Mouse (Mus musculus): ENCODE measurements around the gene Pygo2. TPM values are rescaled to one million over a fixed set of nuclear protein-coding genes. Genes with fewer than 3 reads are reported as not detected.

Pygo2 gene
- polyA plus RNA-seq, 1 experiment from 2014 or later: 30.4 TPM

Other genes with a start within 250 kb of the Pygo2 start
- 15.1 and 23.0 TPM in 2 replicates for gene Fam189b, start 247.1 kb upstream of the Pygo2 start, polyA plus RNA-seq (2015; fragmentation: Nextera tagmentation; extraction: Ambion mirVana)
- 34.6 and 36.3 TPM in 2 replicates for gene Gba, start 227.3 kb upstream of the Pygo2 start, polyA plus RNA-seq (2015; fragmentation: Nextera tagmentation; extraction: Ambion mirVana)
- gene Thbs3, start 215.0 kb upstream of the Pygo2 start, polyA plus RNA-seq (2015; fragmentation: Nextera tagmentation; extraction: Ambion mirVana): 79.2 and 96.1 TPM in 2 replicates
- gene Mtx1, start 203.1 kb upstream of the Pygo2 start, polyA plus RNA-seq (2015; fragmentation: Nextera tagmentation; extraction: Ambion mirVana): 196 and 201 TPM in 2 replicates
- gene Muc1, start 201.2 kb upstream of the Pygo2 start, polyA plus RNA-seq (2015; fragmentation: Nextera tagmentation; extraction: Ambion mirVana): 2.8 and 3.1 TPM in 2 replicates
- 221 and 237 TPM in 2 replicates for gene Krtcap2, start 184.2 kb upstream of the Pygo2 start, polyA plus RNA-seq (2015; fragmentation: Nextera tagmentation; extraction: Ambion mirVana)
- 36.6 and 43.2 TPM in 2 replicates for gene Trim46, start 183.9 kb upstream of the Pygo2 start, polyA plus RNA-seq (2015; fragmentation: Nextera tagmentation; extraction: Ambion mirVana)
- 100 and 106 TPM in 2 replicates for gene Dpm3, start 170.9 kb upstream of the Pygo2 start, polyA plus RNA-seq (2015; fragmentation: Nextera tagmentation; extraction: Ambion mirVana)
- 25.8 and 32.7 TPM in 2 replicates for gene Slc50a1, start 159.6 kb upstream of the Pygo2 start, polyA plus RNA-seq (2015; fragmentation: Nextera tagmentation; extraction: Ambion mirVana)
- 9.5 and 10.9 TPM in 2 replicates for gene Efna1, start 149.1 kb upstream of the Pygo2 start, polyA plus RNA-seq (2015; fragmentation: Nextera tagmentation; extraction: Ambion mirVana)
- 18.7 and 23.4 TPM in 2 replicates for gene Efna3, start 107.2 kb upstream of the Pygo2 start, polyA plus RNA-seq (2015; fragmentation: Nextera tagmentation; extraction: Ambion mirVana)
- 16.0 and 16.3 TPM in 2 replicates for gene Efna4, start 92.2 kb upstream of the Pygo2 start, polyA plus RNA-seq (2015; fragmentation: Nextera tagmentation; extraction: Ambion mirVana)
- gene Adam15, start 80.2 kb upstream of the Pygo2 start, polyA plus RNA-seq (2015; fragmentation: Nextera tagmentation; extraction: Ambion mirVana): 24.1 and 27.5 TPM in 2 replicates
- 0.06 and 0.13 TPM in 2 replicates for gene Dcst2, start 68.2 kb upstream of the Pygo2 start, polyA plus RNA-seq (2015; fragmentation: Nextera tagmentation; extraction: Ambion mirVana)
- gene Dcst1, start 65.0 kb upstream of the Pygo2 start, polyA plus RNA-seq (2015; fragmentation: Nextera tagmentation; extraction: Ambion mirVana): 0.37 and 0.57 TPM in 2 replicates
- gene Zbtb7b, start 35.4 kb upstream of the Pygo2 start, polyA plus RNA-seq (2015; fragmentation: Nextera tagmentation; extraction: Ambion mirVana): 0.41 and 0.67 TPM in 2 replicates
- gene Lenep, start 27.4 kb upstream of the Pygo2 start, polyA plus RNA-seq (2015; fragmentation: Nextera tagmentation; extraction: Ambion mirVana): 0.52 and 0.55 TPM in 2 replicates
- gene Flad1, start 18.3 kb upstream of the Pygo2 start, polyA plus RNA-seq (2015; fragmentation: Nextera tagmentation; extraction: Ambion mirVana): 36.3 and 39.4 TPM in 2 replicates
- 352 TPM in 2 replicates for gene Cks1b, start 11.8 kb upstream of the Pygo2 start, polyA plus RNA-seq (2015; fragmentation: Nextera tagmentation; extraction: Ambion mirVana)
- 15.9 and 16.7 TPM in 2 replicates for gene Shc1, start 11.8 kb upstream of the Pygo2 start, polyA plus RNA-seq (2015; fragmentation: Nextera tagmentation; extraction: Ambion mirVana)
- gene Pbxip1, start 6.5 kb downstream of the Pygo2 start, polyA plus RNA-seq (2015; fragmentation: Nextera tagmentation; extraction: Ambion mirVana): 10.2 TPM in 2 replicates
- 73.3 and 75.0 TPM in 2 replicates for gene Pmvk, start 24.3 kb downstream of the Pygo2 start, polyA plus RNA-seq (2015; fragmentation: Nextera tagmentation; extraction: Ambion mirVana)
- 3.5 and 4.3 TPM in 2 replicates for gene Kcnn3, start 90.0 kb downstream of the Pygo2 start, polyA plus RNA-seq (2015; fragmentation: Nextera tagmentation; extraction: Ambion mirVana)